Mouse (Mus musculus): ENCODE results near the gene Spryd3. TPM values are rescaled to one million over a fixed set of nuclear protein-coding genes. Genes with fewer than 3 reads are reported as not detected.
A peak's percentile ranks its signal among the peaks of the same experiment; 100 is the strongest.

Gene Spryd3
- polyA plus RNA-seq, 1 experiment = 64.6 TPM

GRCm38 (mm10) chr15:102103371-102103946 lies 32.6 kb downstream of the Spryd3 start:
- DNase-seq (ENCODE audit: low read depth) = no peak
- TF ChIP-seq POLR2A (IDR thresholded peaks at IDR 0.05; ENCODE audit: borderline replicate concordance, extremely low read depth, insufficient read depth, insufficient read length, poor library complexity, severe bottlenecking) = no peak
- no peak for TF ChIP-seq CTCF (IDR thresholded peaks at IDR 0.05; ENCODE audit: borderline replicate concordance, extremely low read depth, insufficient read depth, insufficient read length)

DNA sequence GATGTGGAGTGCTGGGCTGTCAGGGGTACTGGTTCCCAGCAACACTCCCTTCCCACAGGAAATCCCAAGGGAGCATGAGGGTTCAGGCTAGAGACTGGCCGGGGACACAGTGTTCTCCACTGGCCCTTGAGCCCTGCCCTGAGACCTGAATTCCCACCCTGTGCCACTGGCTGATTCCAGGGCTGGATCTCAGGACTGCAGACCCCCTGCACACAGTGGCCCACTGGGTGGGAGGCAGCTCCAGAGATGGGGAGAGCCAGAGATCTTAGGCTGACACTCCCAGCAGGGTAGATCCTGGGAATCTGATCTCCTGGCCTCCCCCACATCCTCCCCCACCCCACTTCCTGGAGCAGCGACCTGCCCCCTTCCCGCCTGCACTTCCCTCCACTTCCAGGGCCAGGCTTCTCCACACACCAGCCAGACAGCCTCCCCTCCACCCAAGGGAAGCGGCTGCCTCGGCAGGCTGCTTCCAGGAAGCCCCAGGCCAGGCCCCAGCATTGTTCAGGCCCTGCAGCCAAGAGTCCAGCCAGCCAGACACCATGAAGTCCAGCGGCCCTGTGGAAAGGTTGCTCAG lies 33.4 kb downstream of the Spryd3 start:
- TF ChIP-seq CTCF (IDR thresholded peaks at IDR 0.05; ENCODE audit: borderline replicate concordance, extremely low read depth, insufficient read depth, insufficient read length) (no peak), POLR2A (IDR thresholded peaks at IDR 0.05; ENCODE audit: borderline replicate concordance, extremely low read depth, insufficient read depth, insufficient read length, poor library complexity, severe bottlenecking) (no peak)
- DNase-seq (ENCODE audit: low read depth) = no peak

- DNase-seq (ENCODE audit: low read depth) = peak; percentile 65
- TF ChIP-seq POLR2A (IDR thresholded peaks at IDR 0.05; ENCODE audit: borderline replicate concordance, extremely low read depth, insufficient read depth, insufficient read length, poor library complexity, severe bottlenecking) (no peak), CTCF (IDR thresholded peaks at IDR 0.05; ENCODE audit: borderline replicate concordance, extremely low read depth, insufficient read depth, insufficient read length) (no peak)
These were observed 34.1 kb downstream of the Spryd3 start for GRCm38 (mm10) chr15:102101672-102102541.

- TF ChIP-seq CTCF (IDR thresholded peaks at IDR 0.05; ENCODE audit: borderline replicate concordance, extremely low read depth, insufficient read depth, insufficient read length) (0 out of 2 replicates have a peak, but pooled peaks have one; percentile 5), POLR2A (IDR thresholded peaks at IDR 0.05; ENCODE audit: borderline replicate concordance, extremely low read depth, insufficient read depth, insufficient read length, poor library complexity, severe bottlenecking) (no peak)
- no peak for DNase-seq (ENCODE audit: low read depth)
These were observed 34.9 kb downstream of the Spryd3 start for GRCm38 (mm10) chr15:102100996-102101671.

- TF ChIP-seq POLR2A (IDR thresholded peaks at IDR 0.05; ENCODE audit: borderline replicate concordance, extremely low read depth, insufficient read depth, insufficient read length, poor library complexity, severe bottlenecking) (no peak), CTCF (IDR thresholded peaks at IDR 0.05; ENCODE audit: borderline replicate concordance, extremely low read depth, insufficient read depth, insufficient read length) (peak; percentile 33; the same call in 1 of the 2 replicates)
- DNase-seq (ENCODE audit: low read depth) = peak; percentile 74
These were observed 35.7 kb downstream of the Spryd3 start, which contains the start of gene Tns2 for GRCm38 (mm10) chr15:102100161-102100981. Tns2 (plus strand) TSS chr15:102100413.

GRCm38 (mm10) chr15:102099771-102100160 lies 36.3 kb downstream of the Spryd3 start:
- no peak for DNase-seq (ENCODE audit: low read depth)
- no peak for TF ChIP-seq POLR2A (IDR thresholded peaks at IDR 0.05; ENCODE audit: borderline replicate concordance, extremely low read depth, insufficient read depth, insufficient read length, poor library complexity, severe bottlenecking)
- no peak for TF ChIP-seq CTCF (IDR thresholded peaks at IDR 0.05; ENCODE audit: borderline replicate concordance, extremely low read depth, insufficient read depth, insufficient read length)

GRCm38 (mm10) chr15:102099260-102099659 lies 36.8 kb downstream of the Spryd3 start:
- TF ChIP-seq POLR2A (IDR thresholded peaks at IDR 0.05; ENCODE audit: borderline replicate concordance, extremely low read depth, insufficient read depth, insufficient read length, poor library complexity, severe bottlenecking) = no peak
- TF ChIP-seq CTCF (IDR thresholded peaks at IDR 0.05; ENCODE audit: borderline replicate concordance, extremely low read depth, insufficient read depth, insufficient read length) = no peak
- no peak for DNase-seq (ENCODE audit: low read depth)

GRCm38 (mm10) chr15:102097991-102098555 lies 38.0 kb downstream of the Spryd3 start:
- TF ChIP-seq POLR2A (IDR thresholded peaks at IDR 0.05; ENCODE audit: borderline replicate concordance, extremely low read depth, insufficient read depth, insufficient read length, poor library complexity, severe bottlenecking) = no peak
- no peak for TF ChIP-seq CTCF (IDR thresholded peaks at IDR 0.05; ENCODE audit: borderline replicate concordance, extremely low read depth, insufficient read depth, insufficient read length)
- no peak for DNase-seq (ENCODE audit: low read depth)

DNA sequence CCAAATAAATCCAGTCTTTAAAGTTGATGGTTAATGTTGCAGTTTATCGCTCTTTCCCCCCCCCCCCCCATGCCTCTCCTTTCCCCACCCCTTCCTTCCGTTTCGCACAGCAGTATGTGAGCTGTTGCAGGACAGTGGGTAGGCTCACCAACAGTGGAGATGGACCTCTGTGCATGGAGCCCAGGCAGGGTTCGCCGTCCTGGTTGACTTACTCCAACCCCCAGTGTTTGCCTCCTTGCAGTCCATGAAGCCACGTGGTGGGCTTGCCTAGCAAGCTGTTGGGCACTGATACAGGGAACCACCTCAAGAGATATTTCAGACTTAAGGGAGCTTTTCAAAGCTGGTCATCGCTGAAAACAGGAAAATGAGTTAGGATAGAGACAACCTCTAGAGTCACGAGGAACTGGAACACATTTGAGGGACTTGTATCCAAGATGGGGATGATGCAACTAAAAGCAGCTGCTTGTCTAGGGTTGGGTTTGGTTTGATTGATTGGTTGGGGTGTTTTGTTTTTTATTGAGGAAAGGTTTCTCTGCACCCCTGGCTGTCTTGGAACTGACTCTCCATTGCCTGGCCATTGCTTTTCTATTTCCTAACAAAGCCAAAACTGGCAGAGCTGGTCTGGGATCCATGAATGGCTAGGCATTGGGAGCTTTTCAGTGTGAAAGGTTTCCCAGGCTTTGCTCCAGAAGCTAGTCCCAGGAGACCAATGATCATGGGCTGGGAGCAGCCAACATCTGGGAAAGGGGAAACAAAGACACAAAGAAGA lies 38.7 kb downstream of the Spryd3 start:
- DNase-seq (ENCODE audit: low read depth) = no peak
- TF ChIP-seq CTCF (IDR thresholded peaks at IDR 0.05; ENCODE audit: borderline replicate concordance, extremely low read depth, insufficient read depth, insufficient read length) (no peak), POLR2A (IDR thresholded peaks at IDR 0.05; ENCODE audit: borderline replicate concordance, extremely low read depth, insufficient read depth, insufficient read length, poor library complexity, severe bottlenecking) (no peak)
